Mouse (Mus musculus): ENCODE data around the gene Ahdc1. TPM values are rescaled to one million over a fixed set of nuclear protein-coding genes. Genes with fewer than 3 reads are reported as not detected.
A peak's percentile ranks its signal among the peaks of the same experiment; 100 is the strongest.

The Ahdc1 gene
- total and polyA plus RNA-seq, 2 experiments from 2014 or later, result 5.2 to 40.5 TPM

DNA sequence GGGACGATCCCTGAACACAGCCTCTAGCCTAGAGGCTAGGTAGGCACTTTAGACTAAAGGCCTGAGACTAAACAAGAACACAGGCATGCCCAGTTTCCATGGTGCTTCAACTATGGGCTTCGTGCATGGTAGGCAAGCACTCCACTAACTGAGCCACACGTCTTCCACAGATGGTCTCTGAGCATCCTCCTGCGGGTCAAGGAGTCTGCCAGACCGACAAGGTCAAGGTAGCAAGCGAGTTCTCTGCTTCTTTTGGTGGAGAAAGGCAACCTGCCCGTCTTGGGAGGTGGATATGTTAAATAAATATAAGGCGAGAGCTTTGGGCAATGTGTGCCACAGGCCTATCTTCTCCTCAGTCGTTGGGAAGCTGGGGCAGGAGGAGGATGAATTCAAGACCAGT, 90.7 kb downstream of the Ahdc1 start:
- Histone ChIP-seq H3K9ac (replicated peaks; ENCODE audit: low read depth, low read length) (no peak overlapping the region), H3K27ac (ENCODE audit: low read depth) (no peak overlapping the region), H3K4me2 (ENCODE audit: low read depth, low read length) (no peak overlapping the region), H3K4me3 (ENCODE audit: low read depth, low read length) (no peak overlapping the region), H3K27me3 (ENCODE audit: control insufficient read depth, insufficient read depth, low read length) (no peaks in the 10 kb centered on the region), H3K36me3 (replicated peaks; ENCODE audit: control insufficient read depth, insufficient read depth, low read length) (no peaks in the 10 kb centered on the region), H3K9me3 (replicated peaks; ENCODE audit: control insufficient read depth, low read length) (no peaks in the 10 kb centered on the region), H3K4me1 (ENCODE audit: control insufficient read depth, insufficient read depth) (0 out of 2 replicates have a peak, but pooled peaks cover 6% of the 10 kb centered on the region)
- DNase-seq (ENCODE audit: low spot score) (no peak), ATAC-seq (ENCODE audit: insufficient read depth, low read depth) (no peak)
- TF ChIP-seq CTCF (IDR thresholded peaks at IDR 0.05; ENCODE audit: low read depth), result no peak
- no peak for TF ChIP-seq EP300 (IDR thresholded peaks at IDR 0.05; ENCODE audit: low read depth)
- WGBS, result 75% methylated on average over 9 of the region's 9 CpGs

DNA sequence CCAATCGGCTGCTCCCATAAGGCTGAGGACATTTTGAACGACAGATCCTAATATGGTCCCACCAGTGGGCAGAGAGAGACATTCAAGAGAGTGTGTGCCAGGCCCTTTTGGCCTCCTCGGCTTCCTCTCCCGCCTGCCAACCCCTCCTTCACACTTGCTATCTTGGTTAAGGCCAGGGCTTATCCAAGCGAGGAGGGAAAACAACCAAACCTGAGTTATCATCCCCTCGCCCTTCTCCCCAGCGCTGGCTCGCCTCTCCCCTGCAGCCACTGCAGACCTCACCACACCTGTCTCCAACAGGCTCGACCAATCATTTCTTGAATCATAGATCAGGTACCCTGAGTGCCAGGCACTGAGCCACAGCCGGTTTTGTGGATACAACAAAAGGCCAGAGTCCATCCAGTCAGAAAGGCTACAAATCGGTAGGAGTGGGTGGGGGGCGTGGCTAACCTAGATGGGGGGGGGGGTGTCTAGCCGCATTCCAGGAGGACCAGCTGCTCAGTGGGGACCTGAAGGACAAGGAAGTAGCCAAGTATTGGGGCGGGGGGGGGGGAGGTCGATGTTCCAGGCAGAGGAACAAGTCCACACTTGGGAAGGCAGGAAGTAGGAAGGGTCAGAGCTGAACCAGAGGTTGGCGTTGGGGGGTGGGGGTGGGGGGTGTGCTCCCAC, 92.6 kb downstream of the Ahdc1 start:
- TF ChIP-seq CTCF (IDR thresholded peaks at IDR 0.05; ENCODE audit: low read depth) (no peak), EP300 (IDR thresholded peaks at IDR 0.05; ENCODE audit: low read depth) (no peak)
- H3K27ac ChIP-seq (ENCODE audit: low read depth), result peak overlapping the region; percentile 50
- H3K4me2 ChIP-seq (ENCODE audit: low read depth, low read length), result no peak overlapping the region
- H3K9me3 ChIP-seq (replicated peaks; ENCODE audit: control insufficient read depth, low read length), result no peaks in the 10 kb centered on the region
- no peak overlapping the region for H3K4me3 ChIP-seq (ENCODE audit: low read depth, low read length)
- H3K36me3 ChIP-seq (replicated peaks; ENCODE audit: control insufficient read depth, insufficient read depth, low read length), result no peaks in the 10 kb centered on the region
- H3K9ac ChIP-seq (replicated peaks; ENCODE audit: low read depth, low read length), result no peak overlapping the region
- ATAC-seq (ENCODE audit: insufficient read depth, low read depth), result 0 out of 2 replicates have a peak, but pooled peaks have one; percentile 45
- DNase-seq (ENCODE audit: low spot score), result no peak
- peaks cover 19% of the 10 kb centered on the region for H3K4me1 ChIP-seq (ENCODE audit: control insufficient read depth, insufficient read depth)
- WGBS, result 23% methylated on average over 15 of the region's 16 CpGs
- H3K27me3 ChIP-seq (ENCODE audit: control insufficient read depth, insufficient read depth, low read length), result no peaks in the 10 kb centered on the region

DNA sequence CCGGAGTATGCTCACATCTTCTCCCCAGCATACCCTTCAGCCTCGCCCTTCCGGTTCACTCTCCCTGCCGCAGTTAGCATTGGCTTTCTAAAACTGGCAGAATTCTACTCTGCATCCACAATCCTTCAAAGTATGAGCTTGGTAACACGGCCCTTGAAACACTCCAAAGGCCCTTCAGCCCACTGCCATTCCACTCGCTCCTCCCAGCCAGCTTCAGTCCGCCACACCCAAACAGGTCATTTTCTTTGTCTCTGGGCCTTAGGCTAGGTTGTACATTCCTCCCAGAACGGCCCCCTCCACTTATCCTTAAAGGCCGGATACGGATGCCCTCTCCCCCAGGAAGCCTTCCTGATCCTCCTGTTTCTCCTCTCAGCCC, 93.1 kb downstream of the Ahdc1 start:
- Histone ChIP-seq H3K27me3 (ENCODE audit: control insufficient read depth, insufficient read depth, low read length) (no peaks in the 10 kb centered on the region), H3K36me3 (replicated peaks; ENCODE audit: control insufficient read depth, insufficient read depth, low read length) (no peaks in the 10 kb centered on the region), H3K4me2 (ENCODE audit: low read depth, low read length) (0 out of 2 replicates have a peak overlapping the region, but pooled peaks have one; percentile 21), H3K9me3 (replicated peaks; ENCODE audit: control insufficient read depth, low read length) (no peaks in the 10 kb centered on the region), H3K4me1 (ENCODE audit: control insufficient read depth, insufficient read depth) (peaks cover 23% of the 10 kb centered on the region), H3K4me3 (ENCODE audit: low read depth, low read length) (no peak overlapping the region), H3K9ac (replicated peaks; ENCODE audit: low read depth, low read length) (no peak overlapping the region), H3K27ac (ENCODE audit: low read depth) (peak overlapping the region; percentile 50)
- peak; percentile 24; the same call in 1 of the 2 replicates for ATAC-seq (ENCODE audit: insufficient read depth, low read depth)
- TF ChIP-seq CTCF (IDR thresholded peaks at IDR 0.05; ENCODE audit: low read depth), result no peak
- no peak for TF ChIP-seq EP300 (IDR thresholded peaks at IDR 0.05; ENCODE audit: low read depth)
- 33% methylated on average over 10 of the region's 10 CpGs for WGBS
- DNase-seq (ENCODE audit: low spot score), result no peak

DNA sequence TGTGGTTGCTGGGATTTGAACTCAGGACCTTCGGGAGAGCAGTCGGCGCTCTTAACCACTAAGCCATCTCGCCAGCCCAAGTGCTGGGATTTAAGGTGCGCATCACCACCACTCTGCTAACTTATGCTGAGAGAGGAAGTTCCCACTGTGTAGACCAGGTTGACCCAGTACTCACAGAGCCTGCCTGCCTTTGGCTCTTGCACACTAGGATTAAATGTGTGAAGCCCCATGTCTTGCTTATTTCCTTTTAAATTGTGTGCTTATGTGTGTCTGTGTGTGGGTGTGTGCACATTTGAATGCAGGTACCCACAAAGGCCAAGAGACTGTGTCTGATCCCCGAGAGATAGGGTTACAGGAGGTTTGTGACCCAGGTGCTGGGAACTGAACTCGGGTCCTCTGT, 95.6 kb downstream of the Ahdc1 start:
- no peak overlapping the region for H3K4me3 ChIP-seq (ENCODE audit: low read depth, low read length)
- H3K4me2 ChIP-seq (ENCODE audit: low read depth, low read length), result no peak overlapping the region
- DNase-seq (ENCODE audit: low spot score) (no peak), ATAC-seq (ENCODE audit: insufficient read depth, low read depth) (no peak)
- no peaks in the 10 kb centered on the region for H3K36me3 ChIP-seq (replicated peaks; ENCODE audit: control insufficient read depth, insufficient read depth, low read length)
- H3K4me1 ChIP-seq (ENCODE audit: control insufficient read depth, insufficient read depth), result peaks cover 23% of the 10 kb centered on the region
- H3K27ac ChIP-seq (ENCODE audit: low read depth), result no peak overlapping the region
- WGBS, result 98% methylated on average over 7 of the region's 7 CpGs
- no peaks in the 10 kb centered on the region for H3K9me3 ChIP-seq (replicated peaks; ENCODE audit: control insufficient read depth, low read length)
- no peaks in the 10 kb centered on the region for H3K27me3 ChIP-seq (ENCODE audit: control insufficient read depth, insufficient read depth, low read length)
- no peak overlapping the region for H3K9ac ChIP-seq (replicated peaks; ENCODE audit: low read depth, low read length)
- TF ChIP-seq CTCF (IDR thresholded peaks at IDR 0.05; ENCODE audit: low read depth), result no peak
- no peak for TF ChIP-seq EP300 (IDR thresholded peaks at IDR 0.05; ENCODE audit: low read depth)

DNA sequence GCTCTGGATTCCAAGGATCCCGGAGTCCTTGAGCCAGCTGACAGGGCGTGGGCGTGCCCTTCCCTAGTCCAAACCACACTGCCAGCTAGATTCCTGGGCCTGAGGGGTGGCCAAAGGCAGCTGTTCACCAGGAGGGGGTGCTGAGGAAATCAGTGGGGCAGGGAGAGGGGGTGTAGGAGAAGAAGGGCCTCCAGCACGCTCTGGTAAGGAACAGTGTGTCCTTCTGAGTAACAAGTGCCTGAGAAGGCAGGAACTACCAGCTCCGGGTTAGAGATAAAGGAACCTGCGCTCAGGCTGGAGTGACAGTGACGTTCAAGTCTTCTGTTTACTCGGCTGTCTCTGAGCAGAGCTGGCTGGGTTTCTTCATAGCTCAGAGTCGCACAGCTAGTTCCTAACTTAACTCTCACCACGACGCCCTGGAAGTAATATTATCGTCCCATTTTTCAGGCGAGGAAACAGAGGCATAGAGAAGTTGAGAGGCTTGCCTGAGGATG, 96.8 kb downstream of the Ahdc1 start:
- no peak overlapping the region for H3K9ac ChIP-seq (replicated peaks; ENCODE audit: low read depth, low read length)
- DNase-seq (ENCODE audit: low spot score), result peak; percentile 51
- H3K4me3 ChIP-seq (ENCODE audit: low read depth, low read length), result no peak overlapping the region
- TF ChIP-seq CTCF (IDR thresholded peaks at IDR 0.05; ENCODE audit: low read depth), result peak; percentile 34
- no peak for TF ChIP-seq EP300 (IDR thresholded peaks at IDR 0.05; ENCODE audit: low read depth)
- H3K36me3 ChIP-seq (replicated peaks; ENCODE audit: control insufficient read depth, insufficient read depth, low read length), result no peaks in the 10 kb centered on the region
- 29% methylated on average over 13 of the region's 13 CpGs for WGBS
- H3K27me3 ChIP-seq (ENCODE audit: control insufficient read depth, insufficient read depth, low read length), result no peaks in the 10 kb centered on the region
- H3K4me2 ChIP-seq (ENCODE audit: low read depth, low read length), result no peak overlapping the region
- peaks cover 23% of the 10 kb centered on the region for H3K4me1 ChIP-seq (ENCODE audit: control insufficient read depth, insufficient read depth)
- H3K27ac ChIP-seq (ENCODE audit: low read depth), result peak overlapping the region; percentile 67
- peak; percentile 48 for ATAC-seq (ENCODE audit: insufficient read depth, low read depth)
- H3K9me3 ChIP-seq (replicated peaks; ENCODE audit: control insufficient read depth, low read length), result no peaks in the 10 kb centered on the region

Measured in heart, postnatal 0 days (tissue).